Mouse (Mus musculus): ENCODE measurements around the gene Trib3. TPM values are rescaled to one million over a fixed set of nuclear protein-coding genes. Genes with fewer than 3 reads are reported as not detected.

The Trib3 gene
- total and polyA plus RNA-seq, 3 experiments, result 2.4 to 3.6 (median 3.3) TPM

GRCm38 (mm10) chr2:152287560-152287959, 56.3 kb downstream of the Trib3 start:
- Histone ChIP-seq H3K9ac (ENCODE audit: low read depth, low read length) (no peak overlapping the region), H3K27me3 (ENCODE audit: control insufficient read depth, insufficient read depth, low read length) (no peaks in the 10 kb centered on the region), H3K4me1 (ENCODE audit: control insufficient read depth, insufficient read depth, low read length) (peaks cover 1% of the 10 kb centered on the region; the same call in 1 of the 2 replicates), H3K36me3 (ENCODE audit: control insufficient read depth, insufficient read depth, low read length) (peaks cover 3% of the 10 kb centered on the region), H3K4me3 (no peak overlapping the region), H3K27ac (no peak overlapping the region), H3K79me2 (replicated peaks; ENCODE audit: control insufficient read depth, insufficient read depth, low read length) (no peaks in the 10 kb centered on the region; the same call in 1 of the 2 replicates)
- intact Hi-C loops (cut with DNase I), result loop anchor here (5.0 kb wide), 1 partner anchor 35 kb away; no protein-coding TSS in a partner anchor
- 90% methylated on average over 5 of the region's 5 CpGs for WGBS
- no peak for DNase-seq
- TF ChIP-seq EP300 (IDR thresholded peaks at IDR 0.05; ENCODE audit: insufficient read depth, low read depth, low read length), result no peak
- TF ChIP-seq POLR2A (IDR thresholded peaks at IDR 0.05; ENCODE audit: insufficient read depth, low read depth, low read length), result no peak
- no peak for TF ChIP-seq CTCF (IDR thresholded peaks at IDR 0.05)

Other genes with a start within 250 kb of the Trib3 start
- 10 to 100 TPM; 19.2 to 23.9 TPM for gene Srxn1, start 238.5 kb downstream of the Trib3 start, total RNA-seq (2021)
- 35.9 and 40.0 TPM in 2 replicates for gene Srxn1, start 238.5 kb downstream of the Trib3 start, polyA plus RNA-seq (2012; rRNA removed)
- 10 to 100 TPM; 26.7 to 32.1 TPM for gene Tcf15, start 200.5 kb downstream of the Trib3 start, total RNA-seq (2021)
- gene Tcf15, start 200.5 kb downstream of the Trib3 start, polyA plus RNA-seq (2012; rRNA removed), result 21.2 and 25.9 TPM in 2 replicates
- gene Csnk2a1, start 117.2 kb downstream of the Trib3 start, total RNA-seq (2021), result 10 to 100 TPM; 89.0 to 94.1 TPM
- 40.7 and 74.9 TPM in 2 replicates for gene Csnk2a1, start 117.2 kb downstream of the Trib3 start, polyA plus RNA-seq (2012; rRNA removed)
- 10 to 100 TPM; 39.0 to 46.5 TPM for gene Tbc1d20, start 50.2 kb downstream of the Trib3 start, total RNA-seq (2021)
- gene Tbc1d20, start 50.2 kb downstream of the Trib3 start, polyA plus RNA-seq (2012; rRNA removed), result 43.1 and 60.1 TPM in 2 replicates
- 10 to 100 TPM; 44.3 to 45.2 TPM for gene Rbck1, start 11.4 kb downstream of the Trib3 start, total RNA-seq (2021)
- 107 and 128 TPM in 2 replicates for gene Rbck1, start 11.4 kb downstream of the Trib3 start, polyA plus RNA-seq (2012; rRNA removed)
- not detected for gene Nrsn2, start 32.6 kb upstream of the Trib3 start, total RNA-seq (2021)
- 0.31 TPM in 1 of 2 replicates, not detected in the other for gene Nrsn2, start 32.6 kb upstream of the Trib3 start, polyA plus RNA-seq (2012; rRNA removed)
- gene Sox12, start 54.0 kb upstream of the Trib3 start, total RNA-seq (2021), result 1 to 10 TPM; 6.9 to 8.3 TPM
- gene Sox12, start 54.0 kb upstream of the Trib3 start, polyA plus RNA-seq (2012; rRNA removed), result 7.6 and 8.8 TPM in 2 replicates
- 1 to 10 TPM; 6.7 to 9.1 TPM for gene Zcchc3, start 71.0 kb upstream of the Trib3 start, total RNA-seq (2021)
- 4.0 and 5.5 TPM in 2 replicates for gene Zcchc3, start 71.0 kb upstream of the Trib3 start, polyA plus RNA-seq (2012; rRNA removed)
- gene 6820408C15Rik, start 71.6 kb upstream of the Trib3 start, total RNA-seq (2021), result 1 to 10 TPM; 1.5 to 2.4 TPM
- 2.5 and 4.0 TPM in 2 replicates for gene 6820408C15Rik, start 71.6 kb upstream of the Trib3 start, polyA plus RNA-seq (2012; rRNA removed)
- not detected for gene Defb23, start 120.6 kb upstream of the Trib3 start, total RNA-seq (2021)
- gene Defb23, start 120.6 kb upstream of the Trib3 start, polyA plus RNA-seq (2012; rRNA removed), result not detected in 2 replicates
- not detected for gene Defb20, start 133.0 kb upstream of the Trib3 start, total RNA-seq (2021)
- gene Defb20, start 133.0 kb upstream of the Trib3 start, polyA plus RNA-seq (2012; rRNA removed), result not detected in 2 replicates
- not detected for gene Defb22, start 146.1 kb upstream of the Trib3 start, total RNA-seq (2021)
- not detected in 2 replicates for gene Defb22, start 146.1 kb upstream of the Trib3 start, polyA plus RNA-seq (2012; rRNA removed)
- gene Defb26, start 167.7 kb upstream of the Trib3 start, total RNA-seq (2021), result not detected
- gene Defb26, start 167.7 kb upstream of the Trib3 start, polyA plus RNA-seq (2012; rRNA removed), result not detected in 2 replicates
- not detected for gene Defb28, start 174.2 kb upstream of the Trib3 start, total RNA-seq (2021)
- not detected in 2 replicates for gene Defb28, start 174.2 kb upstream of the Trib3 start, polyA plus RNA-seq (2012; rRNA removed)
- not detected for gene Defb29, start 196.1 kb upstream of the Trib3 start, total RNA-seq (2021)
- not detected in 2 replicates for gene Defb29, start 196.1 kb upstream of the Trib3 start, polyA plus RNA-seq (2012; rRNA removed)
- gene Gm17416, start 225.3 kb upstream of the Trib3 start, total RNA-seq (2021), result not detected
- not detected in 2 replicates for gene Gm17416, start 225.3 kb upstream of the Trib3 start, polyA plus RNA-seq (2012; rRNA removed)
- not detected for gene Defb21, start 228.7 kb upstream of the Trib3 start, total RNA-seq (2021)
- not detected in 2 replicates for gene Defb21, start 228.7 kb upstream of the Trib3 start, polyA plus RNA-seq (2012; rRNA removed)
- not detected for gene Defb19, start 236.3 kb upstream of the Trib3 start, total RNA-seq (2021)
- gene Defb19, start 236.3 kb upstream of the Trib3 start, polyA plus RNA-seq (2012; rRNA removed), result 0.43 and 0.97 TPM in 2 replicates

Measured in heart, adult 2 months (tissue).